Mouse (Mus musculus): Measurements from ENCODE around the gene Fcgrt. TPM values are rescaled to one million over a fixed set of nuclear protein-coding genes. Genes with fewer than 3 reads are reported as not detected.
A peak's percentile ranks its signal among the peaks of the same experiment; 100 is the strongest.

Fcgrt gene
- total and polyA plus RNA-seq, 2 experiments from 2014 or later = 51.6 to 59.5 TPM

DNA sequence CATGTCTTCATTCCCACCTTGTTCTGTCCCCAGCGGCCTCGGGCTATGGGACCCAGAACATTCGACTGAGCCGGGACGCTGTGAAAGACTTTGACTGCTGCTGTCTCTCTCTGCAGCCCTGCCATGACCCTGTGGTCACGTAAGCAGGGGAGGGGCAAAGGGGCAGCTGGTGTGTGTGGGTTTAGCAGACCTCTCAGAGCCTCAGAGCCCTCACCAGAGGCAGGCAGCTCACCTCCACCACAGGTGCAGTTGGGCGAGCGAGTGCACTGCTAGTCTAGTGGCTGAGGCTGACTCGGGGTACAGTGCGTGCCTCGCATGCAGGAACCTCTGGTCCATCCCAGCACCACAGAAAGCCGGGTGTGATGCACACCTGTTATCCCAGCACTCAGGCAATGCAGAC, 29.7 kb downstream of the Fcgrt start:
- DNase-seq (ENCODE audit: low spot score) (no peak), ATAC-seq (ENCODE audit: insufficient read depth, low read depth) (no peak)
- Histone ChIP-seq H3K4me2 (ENCODE audit: low read depth, low read length) (no peak overlapping the region), H3K9ac (replicated peaks; ENCODE audit: low read depth, low read length) (no peak overlapping the region), H3K9me3 (replicated peaks; ENCODE audit: control insufficient read depth, low read length) (no peaks in the 10 kb centered on the region), H3K27me3 (ENCODE audit: control insufficient read depth, insufficient read depth, low read length) (no peaks in the 10 kb centered on the region), H3K36me3 (replicated peaks; ENCODE audit: control insufficient read depth, insufficient read depth, low read length) (peaks cover 32% of the 10 kb centered on the region), H3K27ac (ENCODE audit: low read depth) (no peak overlapping the region), H3K4me1 (ENCODE audit: control insufficient read depth, insufficient read depth) (peaks cover 9% of the 10 kb centered on the region; the same call in 1 of the 2 replicates), H3K4me3 (ENCODE audit: low read depth, low read length) (no peak overlapping the region)
- TF ChIP-seq CTCF (IDR thresholded peaks at IDR 0.05; ENCODE audit: low read depth) = no peak
- TF ChIP-seq EP300 (IDR thresholded peaks at IDR 0.05; ENCODE audit: low read depth) = no peak
- WGBS = 90% methylated on average over 12 of the region's 12 CpGs

DNA sequence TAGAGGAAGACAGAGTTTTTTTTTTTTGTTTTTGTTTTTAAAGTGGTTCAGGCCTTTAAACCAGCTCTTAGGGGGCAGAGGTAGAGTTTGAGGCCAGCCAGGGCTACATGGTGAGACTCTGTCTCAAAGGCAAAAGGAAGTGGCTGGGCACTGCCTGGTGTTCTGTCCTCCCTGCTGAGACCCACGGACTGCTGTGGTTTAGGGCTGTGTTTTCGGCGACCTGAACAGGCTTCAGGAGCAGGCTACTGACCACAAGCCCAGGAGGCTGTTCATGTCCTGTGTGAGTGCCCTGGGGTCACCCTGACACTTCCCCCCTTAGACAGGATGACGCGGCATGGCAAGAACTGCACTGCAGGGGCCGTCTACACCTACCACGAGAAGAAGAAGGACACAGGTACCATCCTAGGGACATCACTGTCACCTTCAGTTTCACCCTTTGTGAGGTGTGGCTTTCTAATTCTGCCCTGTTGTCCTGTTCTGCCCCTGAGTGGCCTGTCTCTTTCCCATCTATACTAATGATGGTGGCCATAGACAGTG, 30.4 kb downstream of the Fcgrt start:
- DNase-seq (ENCODE audit: low spot score) (no peak), ATAC-seq (ENCODE audit: insufficient read depth, low read depth) (no peak)
- no peak overlapping the region for H3K9ac ChIP-seq (replicated peaks; ENCODE audit: low read depth, low read length)
- H3K9me3 ChIP-seq (replicated peaks; ENCODE audit: control insufficient read depth, low read length) = no peaks in the 10 kb centered on the region
- H3K4me3 ChIP-seq (ENCODE audit: low read depth, low read length) = no peak overlapping the region
- H3K4me1 ChIP-seq (ENCODE audit: control insufficient read depth, insufficient read depth) = peaks cover 9% of the 10 kb centered on the region; the same call in 1 of the 2 replicates
- H3K27me3 ChIP-seq (ENCODE audit: control insufficient read depth, insufficient read depth, low read length) = no peaks in the 10 kb centered on the region
- WGBS = 73% methylated on average over 7 of the region's 7 CpGs
- TF ChIP-seq EP300 (IDR thresholded peaks at IDR 0.05; ENCODE audit: low read depth) = no peak
- no peak for TF ChIP-seq CTCF (IDR thresholded peaks at IDR 0.05; ENCODE audit: low read depth)
- H3K36me3 ChIP-seq (replicated peaks; ENCODE audit: control insufficient read depth, insufficient read depth, low read length) = peaks cover 32% of the 10 kb centered on the region
- H3K4me2 ChIP-seq (ENCODE audit: low read depth, low read length) = no peak overlapping the region
- H3K27ac ChIP-seq (ENCODE audit: low read depth) = no peak overlapping the region

DNA sequence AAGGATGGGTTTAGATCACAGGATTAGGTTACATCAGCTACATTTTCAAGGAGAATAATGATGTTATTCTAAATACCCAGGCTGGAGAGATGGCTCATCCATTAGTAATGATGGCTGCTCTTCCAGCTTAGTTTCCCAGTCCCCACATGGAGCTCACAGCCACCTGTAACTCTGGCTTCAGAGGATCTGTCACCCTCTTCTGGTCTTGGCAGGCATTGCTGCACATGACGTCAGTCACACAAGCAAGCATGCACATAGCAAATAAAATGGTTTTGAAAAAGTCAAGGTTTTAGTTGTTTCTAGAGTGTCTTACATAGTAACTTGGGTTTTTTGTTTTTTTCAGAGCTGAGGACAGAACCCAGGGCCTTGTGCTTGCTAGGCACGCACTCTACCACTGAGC, 31.4 kb downstream of the Fcgrt start:
- ATAC-seq (ENCODE audit: insufficient read depth, low read depth) (no peak), DNase-seq (ENCODE audit: low spot score) (no peak)
- WGBS = 82% methylated on average over 2 of the region's 2 CpGs
- H3K4me1 ChIP-seq (ENCODE audit: control insufficient read depth, insufficient read depth) = peaks cover 9% of the 10 kb centered on the region; the same call in 1 of the 2 replicates
- H3K36me3 ChIP-seq (replicated peaks; ENCODE audit: control insufficient read depth, insufficient read depth, low read length) = peaks cover 26% of the 10 kb centered on the region
- TF ChIP-seq CTCF (IDR thresholded peaks at IDR 0.05; ENCODE audit: low read depth) = peak; percentile 43
- TF ChIP-seq EP300 (IDR thresholded peaks at IDR 0.05; ENCODE audit: low read depth) = no peak
- H3K9me3 ChIP-seq (replicated peaks; ENCODE audit: control insufficient read depth, low read length) = no peaks in the 10 kb centered on the region
- no peak overlapping the region for H3K9ac ChIP-seq (replicated peaks; ENCODE audit: low read depth, low read length)
- H3K4me3 ChIP-seq (ENCODE audit: low read depth, low read length) = no peak overlapping the region
- H3K27ac ChIP-seq (ENCODE audit: low read depth) = no peak overlapping the region
- H3K4me2 ChIP-seq (ENCODE audit: low read depth, low read length) = no peak overlapping the region
- H3K27me3 ChIP-seq (ENCODE audit: control insufficient read depth, insufficient read depth, low read length) = no peaks in the 10 kb centered on the region

DNA sequence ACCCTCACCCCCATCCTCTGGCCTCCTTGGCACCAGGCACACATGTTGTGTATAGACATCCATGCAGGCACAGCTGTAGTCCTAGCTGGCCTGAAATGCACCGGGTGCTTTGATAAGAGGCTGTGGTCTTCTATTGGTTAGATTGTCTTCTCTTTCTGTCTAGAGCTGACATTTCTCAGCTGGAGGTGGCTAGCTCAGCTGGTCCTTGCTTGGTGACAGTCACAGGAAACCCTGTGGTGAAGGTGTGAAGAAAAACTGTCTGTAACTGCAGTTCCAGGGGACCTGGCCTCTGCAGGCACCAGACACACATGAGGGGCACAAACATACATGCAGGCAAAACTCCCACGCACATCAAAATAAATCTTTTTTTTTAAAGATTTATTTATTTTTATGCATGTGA, 34.0 kb downstream of the Fcgrt start:
- TF ChIP-seq CTCF (IDR thresholded peaks at IDR 0.05; ENCODE audit: low read depth) (no peak), EP300 (IDR thresholded peaks at IDR 0.05; ENCODE audit: low read depth) (no peak)
- no peak overlapping the region for H3K27ac ChIP-seq (ENCODE audit: low read depth)
- 70% methylated on average over 2 of the region's 2 CpGs for WGBS

DNA sequence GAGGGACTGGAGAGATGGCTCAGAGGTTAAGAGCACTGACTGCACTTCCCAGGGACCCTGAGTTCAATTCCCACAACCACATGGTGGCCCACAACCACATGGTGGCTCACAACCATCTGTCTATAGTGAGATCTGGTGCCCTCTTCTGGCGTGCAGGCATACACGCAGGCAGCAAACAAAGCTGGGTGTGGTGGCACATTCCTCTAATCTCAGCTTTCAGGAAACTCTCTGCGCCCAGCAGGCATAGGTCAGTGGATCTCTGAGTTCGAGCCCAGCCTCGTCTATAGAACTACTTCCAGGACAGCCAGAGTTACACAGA, 35.7 kb downstream of the Fcgrt start:
- no peak overlapping the region for H3K27ac ChIP-seq (ENCODE audit: low read depth)

More for the DNA sequence above, 34.0 kb downstream of the Fcgrt start:
- Histone ChIP-seq H3K9me3 (replicated peaks; ENCODE audit: control insufficient read depth, low read length) (no peaks in the 10 kb centered on the region), H3K4me2 (ENCODE audit: low read depth, low read length) (no peak overlapping the region), H3K27me3 (ENCODE audit: control insufficient read depth, insufficient read depth, low read length) (no peaks in the 10 kb centered on the region), H3K9ac (replicated peaks; ENCODE audit: low read depth, low read length) (no peak overlapping the region), H3K36me3 (replicated peaks; ENCODE audit: control insufficient read depth, insufficient read depth, low read length) (peaks cover 7% of the 10 kb centered on the region), H3K4me3 (ENCODE audit: low read depth, low read length) (no peak overlapping the region), H3K4me1 (ENCODE audit: control insufficient read depth, insufficient read depth) (no peaks in the 10 kb centered on the region; the same call in 1 of the 2 replicates)
- ATAC-seq (ENCODE audit: insufficient read depth, low read depth) (no peak), DNase-seq (ENCODE audit: low spot score) (no peak)

More for the DNA sequence above, 35.7 kb downstream of the Fcgrt start:
- peak; percentile 48; the same call in 1 of the 2 replicates for ATAC-seq (ENCODE audit: insufficient read depth, low read depth)
- Histone ChIP-seq H3K27me3 (ENCODE audit: control insufficient read depth, insufficient read depth, low read length) (no peaks in the 10 kb centered on the region), H3K9me3 (replicated peaks; ENCODE audit: control insufficient read depth, low read length) (no peaks in the 10 kb centered on the region), H3K36me3 (replicated peaks; ENCODE audit: control insufficient read depth, insufficient read depth, low read length) (no peaks in the 10 kb centered on the region), H3K4me2 (ENCODE audit: low read depth, low read length) (no peak overlapping the region), H3K4me1 (ENCODE audit: control insufficient read depth, insufficient read depth) (no peaks in the 10 kb centered on the region), H3K4me3 (ENCODE audit: low read depth, low read length) (no peak overlapping the region), H3K9ac (replicated peaks; ENCODE audit: low read depth, low read length) (no peak overlapping the region)
- no peak for TF ChIP-seq EP300 (IDR thresholded peaks at IDR 0.05; ENCODE audit: low read depth)
- peak; percentile 66 for TF ChIP-seq CTCF (IDR thresholded peaks at IDR 0.05; ENCODE audit: low read depth)
- 35% methylated on average over 5 of the region's 5 CpGs for WGBS
- DNase-seq (ENCODE audit: low spot score) = peak; percentile 50
